Mouse (Mus musculus) layer of hippocampus, adult 11-12 months (tissue): Measurements from ENCODE around the gene Tor1b.
"Not testable (repeated sequence)": the region's sequence is repeated elsewhere in the genome, so short reads cannot be mapped to it uniquely, and the experiment has no call there.

ENCODE experiments used
- DNase-seq: peaks from one replicate; pipeline ENCODE4 v3.0.0; 2022; ENCODE audit warnings: low spot score

The Tor1b gene

GRCm38 (mm10) chr2:30952824-30953490, at the start of gene Tor1b:
Gene Tor1b, plus strand, starts transcription at chr2:30952959.
- peak; percentile 87 for DNase-seq

GRCm38 (mm10) chr2:30904231-30904630, 48.5 kb upstream of the Tor1b start:
- no peak for DNase-seq

- no peak for DNase-seq
These were observed 47.8 kb upstream of the Tor1b start for GRCm38 (mm10) chr2:30904991-30905390.

GRCm38 (mm10) chr2:30905906-30906305, 46.9 kb upstream of the Tor1b start:
- DNase-seq = no peak

- DNase-seq = no peak
These were observed 46.1 kb upstream of the Tor1b start for GRCm38 (mm10) chr2:30906641-30907040.

- no peak for DNase-seq
These were observed 40.4 kb upstream of the Tor1b start for GRCm38 (mm10) chr2:30912291-30912773.

- DNase-seq = no peak
These were observed 39.7 kb upstream of the Tor1b start for GRCm38 (mm10) chr2:30913022-30913421.

- DNase-seq = no peak
These were observed 37.9 kb upstream of the Tor1b start for GRCm38 (mm10) chr2:30914836-30915235.

GRCm38 (mm10) chr2:30915376-30915775, 37.4 kb upstream of the Tor1b start:
- no peak for DNase-seq

- DNase-seq = not testable (repeated sequence)
These were observed 36.8 kb upstream of the Tor1b start for GRCm38 (mm10) chr2:30915933-30916332.

GRCm38 (mm10) chr2:30917649-30918048, 35.1 kb upstream of the Tor1b start:
- DNase-seq = no peak

GRCm38 (mm10) chr2:30918126-30918525, 34.6 kb upstream of the Tor1b start:
- no peak for DNase-seq

- DNase-seq = no peak
These were observed 33.9 kb upstream of the Tor1b start for GRCm38 (mm10) chr2:30918780-30919329.

- no peak for DNase-seq
These were observed 32.5 kb upstream of the Tor1b start for GRCm38 (mm10) chr2:30920216-30920615.

- DNase-seq = no peak
These were observed 29.7 kb upstream of the Tor1b start for GRCm38 (mm10) chr2:30923099-30923498.

- no peak for DNase-seq
These were observed 27.6 kb upstream of the Tor1b start for GRCm38 (mm10) chr2:30925181-30925580.

GRCm38 (mm10) chr2:30926381-30926780, 26.4 kb upstream of the Tor1b start:
- no peak for DNase-seq

- no peak for DNase-seq
These were observed 25.5 kb upstream of the Tor1b start for GRCm38 (mm10) chr2:30927151-30927781.

- peak; percentile 84 for DNase-seq
These were observed 24.7 kb upstream of the Tor1b start for GRCm38 (mm10) chr2:30927844-30928628.

GRCm38 (mm10) chr2:30928893-30929482, 23.8 kb upstream of the Tor1b start:
- no peak for DNase-seq

- peak; percentile 77 for DNase-seq
These were observed 23.2 kb upstream of the Tor1b start, which contains the start of gene Ptges for GRCm38 (mm10) chr2:30929483-30930045. Gene Ptges, minus strand, starts transcription at chr2:30929863.

- not testable (repeated sequence) for DNase-seq
These were observed 21.9 kb upstream of the Tor1b start for GRCm38 (mm10) chr2:30930846-30931245.
